Mouse (Mus musculus) midbrain, embryonic 13.5 days (tissue): ENCODE measurements around the gene Snx13. TPM values are rescaled to one million over a fixed set of nuclear protein-coding genes. Genes with fewer than 3 reads are reported as not detected.

ENCODE experiments used
- ATAC-seq: fragments of 200-750 bp; cut with Nextera tagmentation; 2 replicates; pipeline ENCODE4 v1.8.0; 2017; ENCODE audit warnings: mild to moderate bottlenecking, moderate TSS enrichment, moderate library complexity
- H3K27ac ChIP-seq: fragments of 300-500 bp; sonication (generic); 2 replicates; pipeline ENCODE4 v1.5.1; 2015; ENCODE audit warnings: inconsistent platforms, mild to moderate bottlenecking, moderate library complexity
- H3K27me3 ChIP-seq: fragments of 300-500 bp; sonication (generic); 2 replicates; pipeline ENCODE4 v1.6.1; 2015; ENCODE audit warnings: mild to moderate bottlenecking, inconsistent platforms
- H3K36me3 ChIP-seq: fragments of 300-500 bp; sonication (generic); 2 replicates; pipeline ENCODE4 v1.6.1; 2015; ENCODE audit warnings: mild to moderate bottlenecking, inconsistent platforms
- H3K4me1 ChIP-seq: fragments of 300-500 bp; sonication (generic); replicated peaks from 2 replicates; pipeline ENCODE4 v1.6.1; 2015; ENCODE audit warnings: inconsistent platforms
- H3K4me2 ChIP-seq: fragments of 300-500 bp; sonication (generic); replicated peaks from 2 replicates; pipeline ENCODE4 v1.6.1; 2015; ENCODE audit warnings: moderate library complexity, mild to moderate bottlenecking, inconsistent platforms
- H3K4me3 ChIP-seq: fragments of 300-500 bp; sonication (generic); replicated peaks from 2 replicates; pipeline ENCODE4 v1.5.1; 2015; ENCODE audit warnings: mild to moderate bottlenecking, inconsistent platforms
- H3K9ac ChIP-seq: fragments of 300-500 bp; sonication (generic); replicated peaks from 2 replicates; pipeline ENCODE4 v1.6.1; 2015; ENCODE audit warnings: mild to moderate bottlenecking, inconsistent platforms
- H3K9me3 ChIP-seq: fragments of 300-500 bp; sonication (generic); 2 replicates; pipeline ENCODE4 v1.6.1; 2016; ENCODE audit warnings: mild to moderate bottlenecking, inconsistent platforms
- WGBS: fragments of 180-500 bp; shearing (Covaris S2); methylation state at CpG from one replicate; pipeline ENCODE4 v1.1.7; 2015; 5-methylcytosine and 5-hydroxymethylcytosine counted together
- microRNA counts: library from miRNA; unstranded; fragments of <30 nt; microRNA quantifications from one replicate; lab custom pipeline; 2016
- microRNA-seq: library from miRNA; unstranded; fragments of <30 nt; microRNA quantifications from one replicate; pipeline ENCODE4, GENCODE M21; 2016
- polyA plus RNA-seq: library from polyadenylated mRNA; unstranded; fragments of >200 nt; fragmentation: Nextera tagmentation; extraction: Ambion mirVana; gene quantifications from 2 replicates; pipeline ENCODE4 v1.2.1, GENCODE M21; 2015

Gene Snx13
- polyA plus RNA-seq, 1 experiment from 2014 or later, result 23.3 TPM

DNA sequence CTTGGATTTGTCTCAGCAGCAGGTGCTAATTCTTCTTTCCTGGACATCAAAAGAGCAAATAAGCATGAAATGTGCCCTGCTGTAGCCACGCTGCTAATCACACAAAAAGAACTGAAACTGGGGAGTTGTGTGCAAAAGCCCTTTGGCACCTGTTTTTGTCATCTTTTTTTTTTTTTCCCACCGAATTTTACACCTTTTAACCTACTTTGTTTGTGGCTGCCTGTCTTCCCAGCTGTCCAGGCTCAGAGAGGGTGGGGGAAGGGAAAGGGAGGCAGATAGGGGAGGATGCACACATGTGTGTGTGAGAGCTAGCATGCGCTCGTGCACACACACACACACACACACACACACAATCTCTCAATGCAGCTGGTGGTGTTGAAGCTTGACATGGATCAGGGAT, 110.3 kb downstream of the Snx13 start:
- H3K4me3 ChIP-seq, result no peak overlapping the region
- H3K9me3 ChIP-seq, result no peaks in the 10 kb centered on the region
- no peak for ATAC-seq
- no peaks in the 10 kb centered on the region for H3K36me3 ChIP-seq
- no peak overlapping the region for H3K4me2 ChIP-seq
- H3K27me3 ChIP-seq, result no peaks in the 10 kb centered on the region
- no peak overlapping the region for H3K9ac ChIP-seq
- no peak overlapping the region for H3K27ac ChIP-seq
- H3K4me1 ChIP-seq, result no peaks in the 10 kb centered on the region
- 56% methylated on average over 4 of the region's 4 CpGs for WGBS

DNA sequence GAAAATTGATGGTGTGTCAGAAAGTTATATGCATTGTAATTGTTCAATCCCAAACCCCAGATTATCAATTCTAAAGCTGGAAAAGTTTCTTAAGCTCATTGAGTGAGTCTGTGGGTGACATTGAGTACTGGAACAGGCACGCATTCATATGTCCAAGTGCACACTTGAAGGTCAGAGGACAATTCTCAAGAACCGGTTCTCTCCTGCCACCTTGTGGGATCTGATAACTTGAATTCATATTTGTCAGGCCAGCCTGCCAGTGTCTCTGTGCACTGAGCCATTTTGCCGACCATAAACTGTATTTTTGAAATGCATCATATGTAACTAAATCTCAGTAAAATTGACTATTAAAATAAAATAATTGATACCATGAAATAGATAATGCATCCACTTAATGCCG, 114.7 kb downstream of the Snx13 start:
- Histone ChIP-seq H3K9ac (no peak overlapping the region), H3K27me3 (no peaks in the 10 kb centered on the region), H3K4me2 (no peak overlapping the region), H3K36me3 (no peaks in the 10 kb centered on the region), H3K4me1 (no peaks in the 10 kb centered on the region), H3K4me3 (no peak overlapping the region), H3K9me3 (no peaks in the 10 kb centered on the region), H3K27ac (no peak overlapping the region)
- ATAC-seq, result no peak
- WGBS, result 78% methylated on average over 4 of the region's 4 CpGs

DNA sequence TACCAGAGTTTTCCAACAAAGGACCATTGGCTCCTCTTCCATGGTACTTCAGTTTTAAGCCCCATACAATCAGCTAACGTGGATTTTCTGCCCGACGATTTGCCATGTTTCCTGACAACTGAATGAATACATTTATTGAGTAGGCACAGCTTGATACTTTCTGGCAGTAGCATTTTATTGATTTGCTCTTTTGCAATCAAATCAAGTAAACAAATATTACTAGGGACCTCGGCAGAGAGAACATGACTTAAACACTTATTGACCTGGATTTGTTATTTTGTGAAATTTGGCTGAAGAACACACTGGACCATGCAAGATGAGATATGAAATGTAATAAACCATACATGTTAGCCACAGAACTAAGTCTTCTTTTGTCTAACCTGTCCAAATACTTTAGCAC, 123.3 kb downstream of the Snx13 start:
- Histone ChIP-seq H3K36me3 (no peaks in the 10 kb centered on the region), H3K27me3 (no peaks in the 10 kb centered on the region), H3K27ac (no peak overlapping the region), H3K4me3 (no peak overlapping the region), H3K9me3 (no peaks in the 10 kb centered on the region), H3K4me1 (no peaks in the 10 kb centered on the region), H3K9ac (no peak overlapping the region), H3K4me2 (no peak overlapping the region)
- 26% methylated on average over 4 of the region's 4 CpGs for WGBS
- ATAC-seq, result no peak

DNA sequence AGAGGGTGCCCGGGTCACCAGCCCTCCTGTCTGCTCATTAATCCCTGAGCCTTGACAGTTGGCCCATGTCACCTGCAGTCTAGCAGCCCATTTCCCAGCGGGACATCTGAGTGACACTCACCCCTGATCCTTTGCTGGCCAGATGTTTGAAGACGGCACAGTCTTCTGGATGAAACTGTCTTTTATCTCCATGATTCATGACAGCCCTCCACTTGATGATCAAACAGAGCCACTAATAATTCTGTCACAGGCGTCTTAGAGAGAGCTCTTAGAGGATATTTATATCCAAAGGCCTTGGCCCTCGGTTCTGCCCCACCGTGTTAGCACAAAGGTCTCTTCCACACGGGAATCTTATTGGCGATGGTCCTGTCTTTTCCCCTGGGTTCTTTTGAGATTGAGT, 129.0 kb downstream of the Snx13 start:
- Histone ChIP-seq H3K27me3 (no peaks in the 10 kb centered on the region), H3K4me1 (0 out of 2 replicates have a peak, but pooled peaks cover 5% of the 10 kb centered on the region), H3K36me3 (no peaks in the 10 kb centered on the region), H3K4me3 (no peak overlapping the region), H3K9ac (no peak overlapping the region), H3K4me2 (no peak overlapping the region), H3K27ac (no peak overlapping the region), H3K9me3 (no peaks in the 10 kb centered on the region)
- WGBS, result 34% methylated on average over 8 of the region's 8 CpGs
- no peak for ATAC-seq

DNA sequence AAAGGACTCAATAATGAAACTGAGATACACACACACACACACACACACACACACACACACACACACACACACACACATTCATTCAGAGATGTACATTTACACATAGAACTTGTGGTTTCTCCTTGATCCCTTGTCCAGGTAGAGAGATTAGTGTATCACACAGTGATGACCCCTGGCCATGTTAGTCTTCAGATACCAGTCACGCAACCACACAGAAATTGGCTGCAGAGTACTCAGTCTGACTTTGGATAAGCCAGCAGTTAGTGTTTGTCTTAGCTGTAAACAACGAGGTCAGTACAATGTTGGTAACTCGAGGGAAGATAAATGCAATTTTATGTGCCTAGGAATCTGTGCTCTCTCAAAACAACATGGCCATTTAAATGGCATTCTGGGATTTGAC, 129.6 kb downstream of the Snx13 start:
- 0 out of 2 replicates have a peak, but pooled peaks cover 5% of the 10 kb centered on the region for H3K4me1 ChIP-seq
- 85% methylated on average over 3 of the region's 3 CpGs for WGBS
- H3K4me2 ChIP-seq, result no peak overlapping the region
- ATAC-seq, result no peak
- no peaks in the 10 kb centered on the region for H3K27me3 ChIP-seq
- no peak overlapping the region for H3K4me3 ChIP-seq
- H3K36me3 ChIP-seq, result no peaks in the 10 kb centered on the region
- no peak overlapping the region for H3K27ac ChIP-seq
- H3K9me3 ChIP-seq, result no peaks in the 10 kb centered on the region
- no peak overlapping the region for H3K9ac ChIP-seq

DNA sequence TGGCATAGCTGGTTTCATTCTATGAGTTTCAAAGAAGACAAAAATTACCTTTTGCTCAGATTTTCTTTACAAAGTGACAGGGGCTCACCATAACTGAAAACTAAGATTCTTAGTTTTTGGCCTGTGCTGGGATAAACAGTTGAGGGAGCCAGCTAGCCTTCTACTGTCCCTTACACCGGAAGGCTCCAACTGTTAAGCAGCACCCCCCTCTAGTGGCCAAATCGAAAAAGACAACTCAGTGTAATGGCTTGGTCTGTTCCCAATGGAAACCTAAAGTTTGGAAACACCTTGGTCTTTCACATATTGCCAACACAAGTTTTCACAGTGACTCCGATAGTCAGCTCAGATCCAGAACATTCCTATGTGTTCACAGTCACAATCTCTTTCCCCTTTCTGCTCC, 135.7 kb downstream of the Snx13 start:
- Histone ChIP-seq H3K36me3 (no peaks in the 10 kb centered on the region), H3K27me3 (no peaks in the 10 kb centered on the region), H3K4me3 (no peak overlapping the region), H3K27ac (no peak overlapping the region), H3K4me2 (no peak overlapping the region), H3K9ac (no peak overlapping the region), H3K4me1 (no peaks in the 10 kb centered on the region), H3K9me3 (no peaks in the 10 kb centered on the region)
- ATAC-seq, result peak; percentile 92
- WGBS, result 14% methylated on average over 3 of the region's 3 CpGs

DNA sequence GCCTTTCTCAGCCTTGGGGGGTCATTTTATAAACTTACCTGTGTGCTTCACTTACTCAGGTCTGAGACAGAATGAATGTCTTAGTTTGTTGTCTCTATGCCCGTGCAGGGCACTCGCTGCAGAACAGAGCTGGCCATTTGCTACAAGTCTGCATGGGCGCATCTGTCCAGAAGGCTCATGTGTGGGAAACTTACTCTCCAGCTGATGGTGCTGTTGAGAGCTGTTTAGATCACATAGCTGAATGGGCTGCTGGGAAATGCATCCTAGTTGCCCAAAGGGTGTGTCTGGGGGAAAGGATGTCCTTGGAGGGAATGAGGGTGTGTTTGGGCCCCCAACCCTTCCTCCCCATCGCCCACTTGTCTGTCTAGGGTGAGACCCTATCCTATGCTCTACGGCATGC, 137.3 kb downstream of the Snx13 start:
- H3K27ac ChIP-seq, result no peak overlapping the region
- no peaks in the 10 kb centered on the region for H3K27me3 ChIP-seq
- ATAC-seq, result no peak
- H3K9ac ChIP-seq, result no peak overlapping the region
- H3K9me3 ChIP-seq, result no peaks in the 10 kb centered on the region
- H3K4me2 ChIP-seq, result no peak overlapping the region
- H3K4me3 ChIP-seq, result no peak overlapping the region
- H3K4me1 ChIP-seq, result no peaks in the 10 kb centered on the region
- H3K36me3 ChIP-seq, result no peaks in the 10 kb centered on the region
- 78% methylated on average over 5 of the region's 5 CpGs for WGBS

DNA sequence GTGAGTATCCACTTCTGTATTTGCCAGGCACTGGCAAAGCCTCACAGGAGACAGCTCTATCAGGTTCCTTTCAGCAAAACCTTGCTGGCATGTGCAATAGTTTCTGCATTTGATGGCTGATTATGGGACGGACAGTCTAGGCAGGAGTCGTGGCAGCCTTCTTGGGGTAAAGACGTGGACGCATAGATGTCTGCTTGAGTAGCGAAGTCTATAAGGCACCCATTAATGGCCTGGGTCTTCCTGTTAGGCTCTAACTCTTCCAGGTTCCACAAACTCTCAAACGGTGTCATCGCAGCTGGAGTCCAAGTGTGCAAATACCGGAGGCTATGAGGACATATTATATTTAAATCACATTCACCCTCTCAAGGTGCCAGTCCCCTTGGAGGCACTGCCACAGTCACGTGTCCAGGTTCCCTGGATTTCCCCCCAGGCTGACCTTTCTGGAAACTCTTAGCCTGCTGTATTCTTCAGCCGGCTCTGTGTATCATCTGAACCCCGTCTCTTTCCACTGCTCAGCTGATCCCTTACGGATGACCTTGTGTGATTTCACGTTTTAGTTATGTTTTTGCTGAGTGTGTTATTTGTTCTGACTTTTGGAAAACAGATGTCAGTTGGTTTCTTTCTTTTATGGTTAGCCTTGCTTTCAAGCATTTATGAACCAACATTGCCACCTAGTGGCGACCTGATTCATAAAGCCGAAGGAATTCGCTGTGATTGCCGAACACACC, 144.9 kb downstream of the Snx13 start:
- H3K27ac ChIP-seq, result no peak overlapping the region
- ATAC-seq, result peak; percentile 66
- H3K27me3 ChIP-seq, result no peaks in the 10 kb centered on the region
- H3K4me2 ChIP-seq, result peak overlapping the region; percentile 50
- H3K9me3 ChIP-seq, result no peaks in the 10 kb centered on the region
- H3K4me3 ChIP-seq, result peak overlapping the region; percentile 23; the same call in 1 of the 2 replicates
- 57% methylated on average over 17 of the region's 17 CpGs for WGBS
- H3K4me1 ChIP-seq, result peaks cover 3% of the 10 kb centered on the region; the same call in 1 of the 2 replicates
- H3K9ac ChIP-seq, result no peak overlapping the region
- no peaks in the 10 kb centered on the region for H3K36me3 ChIP-seq

DNA sequence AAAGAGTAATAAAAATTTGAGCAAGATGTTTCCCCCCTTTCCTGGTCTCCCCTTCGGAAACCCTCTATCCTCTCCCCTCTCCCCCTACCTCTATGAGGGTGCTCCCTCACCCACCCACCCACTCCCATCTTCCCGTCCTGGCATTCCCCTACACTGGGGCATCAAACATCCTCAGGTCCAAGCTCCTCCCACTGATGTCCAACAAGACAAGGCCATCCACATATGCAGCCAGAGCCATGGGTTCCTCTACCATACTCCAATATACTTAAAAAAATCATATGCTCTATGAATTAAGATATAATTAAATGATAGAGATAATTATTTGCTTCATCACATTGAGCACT, 145.4 kb downstream of the Snx13 start:
- peaks cover 3% of the 10 kb centered on the region; the same call in 1 of the 2 replicates for H3K4me1 ChIP-seq
- no peak overlapping the region for H3K27ac ChIP-seq
- H3K4me2 ChIP-seq, result peak overlapping the region; percentile 50
- H3K36me3 ChIP-seq, result no peaks in the 10 kb centered on the region
- peak; percentile 88 for ATAC-seq
- peak overlapping the region; percentile 23 for H3K4me3 ChIP-seq
- H3K27me3 ChIP-seq, result no peaks in the 10 kb centered on the region
- H3K9ac ChIP-seq, result no peak overlapping the region
- no peaks in the 10 kb centered on the region for H3K9me3 ChIP-seq
- 22% methylated on average over 2 of the region's 2 CpGs for WGBS

MicroRNA genes within 50 kb of the gene (microRNA counts, 519-probe panel; counts per million panel counts)
- 110 counts per million, percentile 56 among the panel's probes with 10 or more counts for microRNA mmu-miR-680 (lab: Ali Mortazavi, UCI)

Small RNA genes lying within 50 kb of the gene (microRNA-seq; reads per million reads assigned to microRNA genes)
- gene Mir680-3, result not detected

Other genes starting within 250 kb of the Snx13 start
- gene Hdac9, start 130.1 kb upstream of the Snx13 start, polyA plus RNA-seq, result 10.5 and 11.9 TPM in 2 replicates
- gene Prps1l1, start 62.4 kb upstream of the Snx13 start, polyA plus RNA-seq, result 0.09 TPM in 1 of 2 replicates, not detected in the other